Mouse (Mus musculus) C2C12 (cell line): ENCODE data around the gene Styxl1. TPM values are rescaled to one million over a fixed set of nuclear protein-coding genes. Genes with fewer than 3 reads are reported as not detected.
A peak's percentile ranks its signal among the peaks of the same experiment; 100 is the strongest.

ENCODE experiments used
- H3K27me3 ChIP-seq: one replicate; pipeline ENCODE4 v1.6.1; 2011; ENCODE audit not compliant: control insufficient read depth, insufficient read depth, insufficient read length
- H3K36me3 ChIP-seq: one replicate; pipeline ENCODE4 v1.6.1; 2011; ENCODE audit not compliant: control insufficient read depth, insufficient read depth
- H3K4me3 ChIP-seq: one replicate; pipeline ENCODE4 v1.5.1; 2011; ENCODE audit warnings: mild to moderate bottlenecking, control low read depth; ENCODE audit not compliant: poor library complexity, insufficient read depth, severe bottlenecking
- H3K79me2 ChIP-seq: one replicate; pipeline ENCODE4 v1.6.1; 2011; ENCODE audit not compliant: control insufficient read depth, insufficient read depth
- H3K79me3 ChIP-seq: one replicate; pipeline ENCODE4 v1.6.1; 2011; ENCODE audit warnings: low read depth, control low read depth
- H3ac ChIP-seq: one replicate; pipeline ENCODE3; 2011; ENCODE audit warnings: low read depth; ENCODE audit not compliant: control insufficient read depth, insufficient read length
- CEBPB ChIP-seq: IDR thresholded peaks from one replicate; pipeline ENCODE4 v1.6.1; 2011; ENCODE audit warnings: low read depth, mild to moderate bottlenecking, control low read depth, moderate library complexity
- CTCF ChIP-seq: IDR thresholded peaks from one replicate; pipeline ENCODE4 v1.5.1; 2011; ENCODE audit not compliant: control insufficient read depth, insufficient read depth, insufficient read length
- FOSL1 ChIP-seq: IDR thresholded peaks from one replicate; pipeline ENCODE4 v1.8.0; 2011; ENCODE audit warnings: mild to moderate bottlenecking, low read length; ENCODE audit not compliant: poor library complexity, insufficient read depth, severe bottlenecking
- MAX ChIP-seq: IDR thresholded peaks from one replicate; pipeline ENCODE4 v1.6.1; 2011; ENCODE audit warnings: mild to moderate bottlenecking, control low read depth
- MYOD1 ChIP-seq: IDR thresholded peaks from one replicate; pipeline ENCODE4 v1.6.1; 2011; ENCODE audit warnings: low read depth; ENCODE audit not compliant: control insufficient read depth, insufficient read length
- MYOG ChIP-seq: IDR thresholded peaks from one replicate; pipeline ENCODE4 v1.6.1; 2011; ENCODE audit not compliant: control insufficient read depth, insufficient read length; ENCODE audit errors: extremely low read depth
- USF1 ChIP-seq: IDR thresholded peaks from one replicate; pipeline ENCODE4 v1.6.1; 2011; ENCODE audit warnings: low read depth, mild to moderate bottlenecking, control low read depth, moderate library complexity
- long read RNA-seq, 2 experiments: library from polyadenylated mRNA; unstranded; transcript quantifications; one replicate each; pipeline ENCODE4 v2.0.0; 2019 to 2020
- polyA plus RNA-seq: library from polyadenylated mRNA; unstranded; fragments of >200 nt; fragmentation: generic; extraction: Trizol; gene quantifications from one replicate; pipeline ENCODE4 v1.2.1, GENCODE M21; 2012; ENCODE audit warnings: missing spikeins

Gene Styxl1
- not detected for polyA plus RNA-seq
- long read RNA-seq, experiment 1, result 0 reads
- long read RNA-seq, experiment 2, result 0 reads

- Histone ChIP-seq H3K79me3 (peaks cover 41% of the 10 kb centered on the region), H3ac (peak within 1 kb of the TSS; percentile 87), H3K4me3 (peak within 1 kb of the TSS; percentile 97), H3K36me3 (peaks cover 15% of the 10 kb centered on the region), H3K27me3 (no peaks in the 10 kb centered on the region), H3K79me2 (peaks cover 46% of the 10 kb centered on the region)
- TF ChIP-seq MYOG, result no peak
- no peak for TF ChIP-seq CEBPB
- no peak for TF ChIP-seq FOSL1
- TF ChIP-seq MAX, result no peak
- no peak for TF ChIP-seq USF1
- no peak for TF ChIP-seq CTCF
- TF ChIP-seq MYOD1, result no peak
These were observed at the start of gene Styxl1 for GRCm38 (mm10) chr5:135777796-135778470. Gene Styxl1, minus strand, starts transcription at chr5:135778385.

- Histone ChIP-seq H3K4me3 (no peak overlapping the region), H3K79me2 (no peaks in the 10 kb centered on the region), H3ac (no peak overlapping the region), H3K27me3 (peaks cover 42% of the 10 kb centered on the region), H3K36me3 (no peaks in the 10 kb centered on the region), H3K79me3 (no peaks in the 10 kb centered on the region)
- TF ChIP-seq MYOD1, result no peak
- TF ChIP-seq MAX, result no peak
- TF ChIP-seq USF1, result no peak
These were observed 48.0 kb upstream of the Styxl1 start for GRCm38 (mm10) chr5:135826225-135826624.

GRCm38 (mm10) chr5:135824517-135824916, 46.3 kb upstream of the Styxl1 start:
- Histone ChIP-seq H3K27me3 (peaks cover 58% of the 10 kb centered on the region), H3K79me2 (no peaks in the 10 kb centered on the region), H3K79me3 (no peaks in the 10 kb centered on the region), H3K4me3 (no peak overlapping the region), H3ac (no peak overlapping the region), H3K36me3 (no peaks in the 10 kb centered on the region)
- TF ChIP-seq CEBPB (no peak), CTCF (no peak), MAX (no peak), MYOD1 (no peak), MYOG (no peak), USF1 (no peak), FOSL1 (no peak)

- Histone ChIP-seq H3K27me3 (peaks cover 79% of the 10 kb centered on the region), H3K4me3 (no peak overlapping the region), H3K79me3 (no peaks in the 10 kb centered on the region), H3K36me3 (no peaks in the 10 kb centered on the region), H3ac (no peak overlapping the region), H3K79me2 (no peaks in the 10 kb centered on the region)
- TF ChIP-seq FOSL1 (no peak), MYOD1 (no peak), MYOG (no peak), MAX (no peak), CEBPB (no peak), USF1 (no peak), CTCF (no peak)
These were observed 44.2 kb upstream of the Styxl1 start for GRCm38 (mm10) chr5:135822316-135822944.

GRCm38 (mm10) chr5:135818491-135818890, 40.3 kb upstream of the Styxl1 start:
- no peaks in the 10 kb centered on the region for H3K36me3 ChIP-seq
- no peak overlapping the region for H3ac ChIP-seq
- no peak for TF ChIP-seq MYOG
- no peak for TF ChIP-seq FOSL1
- peak; percentile 56 for TF ChIP-seq USF1
- no peak for TF ChIP-seq CEBPB
- no peak for TF ChIP-seq MYOD1
- TF ChIP-seq MAX, result no peak
- H3K27me3 ChIP-seq, result peaks cover 54% of the 10 kb centered on the region
- H3K79me3 ChIP-seq, result no peaks in the 10 kb centered on the region
- H3K4me3 ChIP-seq, result no peak overlapping the region
- H3K79me2 ChIP-seq, result no peaks in the 10 kb centered on the region

GRCm38 (mm10) chr5:135812991-135813390, 34.8 kb upstream of the Styxl1 start:
- Histone ChIP-seq H3K4me3 (no peak overlapping the region), H3K27me3 (peaks cover 34% of the 10 kb centered on the region), H3K36me3 (no peaks in the 10 kb centered on the region), H3K79me2 (no peaks in the 10 kb centered on the region), H3K79me3 (no peaks in the 10 kb centered on the region), H3ac (no peak overlapping the region)
- no peak for TF ChIP-seq CTCF
- TF ChIP-seq MYOD1, result no peak
- TF ChIP-seq CEBPB, result no peak
- no peak for TF ChIP-seq MYOG
- TF ChIP-seq FOSL1, result no peak
- TF ChIP-seq USF1, result no peak
- no peak for TF ChIP-seq MAX
